ENCODE assay signal across 26 mouse cellular contexts in genomic region chr2:173347341-173347740, GRCm38 (mm10).
DNase-seq lines count a peak whose midpoint lies in the region; ATAC-seq and TF ChIP-seq lines count a peak whose summit lies in the region.
"Had no signal": no experiment of that assay in that cellular context is flagged by ENCODE, and none has a peak within 500 bp of the region (broad histone marks: within the 10 kb centered on the region; RNA-seq: fewer than 3 reads in every experiment).

No protein-coding gene starts in this region.

- peaks cover 16% of the 10 kb centered on the region for H3K4me1 ChIP-seq in lung, embryonic 14.5 days (ENCODE audit: insufficient read depth)
- no peaks in the 10 kb centered on the region for H3K4me1 ChIP-seq in lung, postnatal 0 days (ENCODE audit: insufficient read depth, low read depth, low read length)
- H3K4me1 ChIP-seq in liver, embryonic 11.5 days (replicated peaks; ENCODE audit: control insufficient read depth, insufficient read depth, low read length), result no peaks in the 10 kb centered on the region

- peak; percentile 15 for DNase-seq in lung, embryonic 14.5 days
- DNase-seq in lung, postnatal 0 days (ENCODE audit: low spot score), result no peak
- DNase-seq in left cerebral cortex, adult 2 months (ENCODE audit: extremely low spot score in 1 of 2, low spot score in 2 of 2), result peak; percentile 30 to 40
- peak; percentile 50 to 64 for DNase-seq in right cerebral cortex, adult 2 months (ENCODE audit: low spot score in 2 of 2)
- no peak for DNase-seq in urinary bladder, adult 18-20 months (ENCODE audit: low spot score in 2 of 2)
- no peak for DNase-seq in liver, embryonic 11.5 days (ENCODE audit: low spot score)
- DNase-seq in gastrocnemius, postnatal 10 days, result no peak
- DNase-seq: adrenal gland, postnatal 25 days; cerebellum, postnatal 10 days; kidney, adult 9 months; kidney, postnatal 14 days; liver, embryonic 13.5 days; lung, adult 2 months; lung, postnatal 4 days; midbrain, embryonic 14.5 days; retina, postnatal 1 day; thymus, postnatal 25 days had no signal

- H3K4me3 ChIP-seq in lung, embryonic 14.5 days (ENCODE audit: low read depth, low read length), result no peak overlapping the region
- no peak overlapping the region for H3K4me3 ChIP-seq in lung, postnatal 0 days (ENCODE audit: low read depth, low read length)
- H3K4me3 ChIP-seq in left cerebral cortex, adult 2 months, result no peak overlapping the region
- H3K4me3 ChIP-seq in liver, embryonic 11.5 days (ENCODE audit: low read depth, low read length), result no peak overlapping the region
- H3K4me3 ChIP-seq: embryonic facial prominence, embryonic 10.5 days; forebrain, embryonic 15.5 days; gastrocnemius, adult 2 months; intestine, embryonic 15.5 days; layer of hippocampus, adult 2 months; limb, embryonic 13.5 days; liver, embryonic 13.5 days; neural tube, embryonic 12.5 days had no signal

- no peak for TF ChIP-seq CTCF in lung, embryonic 14.5 days (IDR thresholded peaks at IDR 0.05; ENCODE audit: low read depth)
- TF ChIP-seq CTCF in lung, postnatal 0 days (IDR thresholded peaks at IDR 0.05), result no peak
- TF ChIP-seq CTCF in left cerebral cortex, adult 2 months (IDR thresholded peaks at IDR 0.05), result no peak

- no peak overlapping the region for H3K9ac ChIP-seq in lung, embryonic 14.5 days
- H3K9ac ChIP-seq in lung, postnatal 0 days (replicated peaks; ENCODE audit: low read depth), result no peak overlapping the region
- H3K9ac ChIP-seq in liver, embryonic 11.5 days (ENCODE audit: low read depth, low read length), result no peak overlapping the region
- H3K9ac ChIP-seq: forebrain, embryonic 15.5 days; intestine, embryonic 15.5 days; limb, embryonic 13.5 days; liver, embryonic 13.5 days; neural tube, embryonic 12.5 days had no signal

- 65% methylated on average over 11 of the region's 11 CpGs for WGBS in lung, embryonic 14.5 days
- 68% methylated on average over 11 of the region's 11 CpGs for WGBS in lung, postnatal 0 days
- 68% methylated on average over 11 of the region's 11 CpGs for WGBS in liver, embryonic 11.5 days

- H3K27me3 ChIP-seq in lung, embryonic 14.5 days (ENCODE audit: insufficient read depth, low read length), result no peaks in the 10 kb centered on the region
- no peaks in the 10 kb centered on the region for H3K27me3 ChIP-seq in lung, postnatal 0 days (replicated peaks; ENCODE audit: insufficient read depth, low read length)
- H3K27me3 ChIP-seq in liver, embryonic 11.5 days (replicated peaks; ENCODE audit: control insufficient read depth, insufficient read depth, low read length), result no peaks in the 10 kb centered on the region
- H3K27me3 ChIP-seq: forebrain, embryonic 15.5 days; intestine, embryonic 15.5 days; limb, embryonic 13.5 days; liver, embryonic 13.5 days had no signal

- H3K9me3 ChIP-seq in lung, embryonic 14.5 days (ENCODE audit: low read depth, low read length), result peaks cover 6% of the 10 kb centered on the region; the same call in 1 of the 2 replicates
- no peaks in the 10 kb centered on the region for H3K9me3 ChIP-seq in lung, postnatal 0 days (ENCODE audit: low read length)
- no peaks in the 10 kb centered on the region for H3K9me3 ChIP-seq in liver, embryonic 11.5 days (ENCODE audit: control insufficient read depth, low read length)
- H3K9me3 ChIP-seq: forebrain, embryonic 15.5 days; intestine, embryonic 15.5 days had no signal

- intact Hi-C loops in left cerebral cortex, adult 2 months (cut with DNase I), result loop anchor here (2.0 kb wide), 2 partner anchors 41 to 73 kb away; no protein-coding TSS in a partner anchor

- no peaks in the 10 kb centered on the region for H3K36me3 ChIP-seq in lung, embryonic 14.5 days (ENCODE audit: insufficient read depth)
- H3K36me3 ChIP-seq in lung, postnatal 0 days (ENCODE audit: insufficient read depth, low read length), result no peaks in the 10 kb centered on the region
- no peaks in the 10 kb centered on the region; the same call in 1 of the 2 replicates for H3K36me3 ChIP-seq in liver, embryonic 11.5 days (ENCODE audit: control insufficient read depth, insufficient read depth, low read length)
- H3K36me3 ChIP-seq: embryonic facial prominence, embryonic 10.5 days; forebrain, embryonic 15.5 days; intestine, embryonic 15.5 days; limb, embryonic 13.5 days; liver, embryonic 13.5 days; neural tube, embryonic 12.5 days had no signal

- H3K27ac ChIP-seq in lung, embryonic 14.5 days (ENCODE audit: low read depth), result no peak overlapping the region
- no peak overlapping the region for H3K27ac ChIP-seq in lung, postnatal 0 days (ENCODE audit: low read length)
- no peak overlapping the region for H3K27ac ChIP-seq in left cerebral cortex, adult 2 months
- H3K27ac ChIP-seq in liver, embryonic 11.5 days (ENCODE audit: low read depth, low read length), result no peak overlapping the region
- H3K27ac ChIP-seq: embryonic facial prominence, embryonic 10.5 days; forebrain, embryonic 15.5 days; gastrocnemius, adult 2 months; intestine, embryonic 15.5 days; layer of hippocampus, adult 2 months; limb, embryonic 13.5 days; liver, embryonic 13.5 days; neural tube, embryonic 12.5 days had no signal

- TF ChIP-seq EP300 in lung, postnatal 0 days (IDR thresholded peaks at IDR 0.05), result no peak

- no peak for ATAC-seq in lung, embryonic 14.5 days (ENCODE audit: insufficient read depth)
- no peak for ATAC-seq in lung, postnatal 0 days
- ATAC-seq in liver, embryonic 11.5 days (replicated peaks; ENCODE audit: low FRiP score), result no peak
- ATAC-seq: CD4-positive, CD25-positive, alpha-beta regulatory T cell, adult 4 months; forebrain, embryonic 15.5 days; hindbrain, embryonic 16.5 days; intestine, embryonic 15.5 days had no signal

- no peak overlapping the region for H3K4me2 ChIP-seq in lung, embryonic 14.5 days
- no peak overlapping the region for H3K4me2 ChIP-seq in lung, postnatal 0 days (replicated peaks; ENCODE audit: low read depth, low read length)
- H3K4me2 ChIP-seq in liver, embryonic 11.5 days, result no peak overlapping the region
- H3K4me2 ChIP-seq: forebrain, embryonic 15.5 days; intestine, embryonic 15.5 days; limb, embryonic 13.5 days; liver, embryonic 13.5 days; neural tube, embryonic 12.5 days had no signal

Comparison
In these comparisons a context has a peak if more than half of its experiments do, and no peak if none do; other contexts are left out.
1. DNase-seq: peak in lung, embryonic 14.5 days (single experiment), left cerebral cortex, adult 2 months (2 of 2) and right cerebral cortex, adult 2 months (2 of 2); none in lung, postnatal 0 days (single experiment), urinary bladder, adult 18-20 months (0 of 2), liver, embryonic 11.5 days (single experiment) and gastrocnemius, postnatal 10 days (single experiment).